Mouse (Mus musculus) E14TG2a.4 (cell line): Measurements from ENCODE around the gene Barx2.

Experiments
- H3K27me3 ChIP-seq: 2 replicates; pipeline ENCODE4 v1.6.1; 2014; ENCODE audit warnings: low read length, control low read depth; ENCODE audit not compliant: insufficient read depth
- H3K36me3 ChIP-seq: 2 replicates; pipeline ENCODE4 v1.6.1; 2014; ENCODE audit warnings: low read length, control low read depth; ENCODE audit not compliant: insufficient read depth
- H3K4me1 ChIP-seq: replicated peaks from 2 replicates; pipeline ENCODE4 v1.6.1; 2014; ENCODE audit warnings: low read depth, low read length, control low read depth
- H3K4me3 ChIP-seq: replicated peaks from 2 replicates; pipeline ENCODE4 v1.5.1; 2014; ENCODE audit warnings: mild to moderate bottlenecking, low read length
- H3K9me3 ChIP-seq: 2 replicates; pipeline ENCODE4 v1.6.1; 2014; ENCODE audit warnings: low read length, control low read depth
- CTCF ChIP-seq: conservative IDR thresholded peaks from 2 replicates; pipeline ENCODE4 v1.5.1; 2014; ENCODE audit warnings: low read length
- NANOG ChIP-seq: IDR thresholded peaks from 2 replicates; pipeline ENCODE4 v1.6.1; 2014; ENCODE audit warnings: borderline replicate concordance, low read length, mixed read lengths
- POU5F1 ChIP-seq: IDR thresholded peaks from 2 replicates; pipeline ENCODE4 v1.6.1; 2014; ENCODE audit warnings: low read length, borderline replicate concordance

Gene Barx2

DNA sequence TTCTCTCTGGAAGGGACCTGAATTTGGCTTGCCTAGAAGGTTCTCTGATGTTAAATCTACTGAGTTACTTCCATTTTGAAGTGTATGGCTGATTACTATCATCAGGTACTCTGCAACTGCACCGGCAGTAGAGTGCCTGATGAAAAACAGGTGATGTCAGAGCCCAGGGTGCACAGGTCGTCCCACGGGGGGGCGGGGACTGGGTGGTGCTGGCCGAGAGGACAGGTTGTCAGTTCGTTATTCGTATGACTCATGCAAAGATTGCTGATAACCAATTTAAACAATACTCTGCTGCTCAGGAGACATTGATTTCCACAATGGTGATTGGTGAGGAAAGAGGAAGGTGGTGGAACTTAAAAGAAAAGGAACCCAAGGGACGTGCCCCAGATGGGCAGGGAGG is 61.6 kb downstream of the Barx2 start:
- H3K4me3 ChIP-seq, result no peak overlapping the region
- H3K36me3 ChIP-seq, result no peaks in the 10 kb centered on the region
- TF ChIP-seq CTCF, result no peak
- TF ChIP-seq NANOG, result no peak
- no peak for TF ChIP-seq POU5F1
- peaks cover 17% of the 10 kb centered on the region for H3K27me3 ChIP-seq
- H3K9me3 ChIP-seq, result no peaks in the 10 kb centered on the region
- peaks cover 5% of the 10 kb centered on the region for H3K4me1 ChIP-seq

DNA sequence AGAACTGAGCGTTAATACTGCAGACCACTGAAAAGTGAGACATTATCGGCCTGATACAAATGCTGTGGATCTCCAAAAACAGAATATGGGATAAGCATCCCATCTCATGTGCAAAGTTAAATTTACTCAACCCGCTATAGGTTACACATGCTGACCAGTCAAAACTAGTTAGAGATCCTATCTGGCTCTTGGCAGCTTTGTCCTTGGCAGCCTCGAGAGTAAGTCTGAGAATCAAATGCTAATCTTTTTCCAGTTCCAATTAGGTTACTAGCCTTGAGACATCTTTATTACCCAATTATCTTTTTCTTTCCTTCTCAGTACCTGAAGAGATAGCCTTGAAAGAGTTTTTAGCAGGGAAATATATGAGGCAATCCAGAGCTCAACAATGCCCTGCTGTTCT is 62.6 kb downstream of the Barx2 start:
- H3K4me3 ChIP-seq, result no peak overlapping the region
- no peaks in the 10 kb centered on the region for H3K9me3 ChIP-seq
- H3K4me1 ChIP-seq, result peaks cover 5% of the 10 kb centered on the region
- TF ChIP-seq CTCF (no peak), POU5F1 (no peak), NANOG (no peak)
- peaks cover 12% of the 10 kb centered on the region; the same call in 1 of the 2 replicates for H3K27me3 ChIP-seq
- no peaks in the 10 kb centered on the region for H3K36me3 ChIP-seq

DNA sequence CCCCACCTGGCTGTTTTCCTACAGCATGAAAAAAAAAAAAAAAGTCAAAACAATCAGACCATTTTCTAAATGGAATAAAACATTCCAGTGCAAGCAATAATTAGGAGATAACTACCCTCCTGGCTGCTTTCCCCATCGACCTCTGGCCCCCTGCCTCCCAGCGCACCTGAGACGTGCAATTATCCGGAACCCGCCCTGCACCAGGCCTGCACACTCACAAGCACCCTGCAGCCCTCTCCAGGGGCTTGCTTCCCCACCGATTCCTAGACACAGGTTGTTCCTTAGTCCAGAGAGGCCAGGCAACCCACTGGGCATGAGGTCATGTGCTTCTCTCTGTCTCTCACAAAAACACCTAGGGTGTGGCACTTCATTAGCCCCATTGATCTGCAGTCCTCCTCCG is 63.9 kb downstream of the Barx2 start:
- Histone ChIP-seq H3K4me3 (no peak overlapping the region), H3K4me1 (peaks cover 11% of the 10 kb centered on the region), H3K27me3 (peaks cover 11% of the 10 kb centered on the region; the same call in 1 of the 2 replicates)

DNA sequence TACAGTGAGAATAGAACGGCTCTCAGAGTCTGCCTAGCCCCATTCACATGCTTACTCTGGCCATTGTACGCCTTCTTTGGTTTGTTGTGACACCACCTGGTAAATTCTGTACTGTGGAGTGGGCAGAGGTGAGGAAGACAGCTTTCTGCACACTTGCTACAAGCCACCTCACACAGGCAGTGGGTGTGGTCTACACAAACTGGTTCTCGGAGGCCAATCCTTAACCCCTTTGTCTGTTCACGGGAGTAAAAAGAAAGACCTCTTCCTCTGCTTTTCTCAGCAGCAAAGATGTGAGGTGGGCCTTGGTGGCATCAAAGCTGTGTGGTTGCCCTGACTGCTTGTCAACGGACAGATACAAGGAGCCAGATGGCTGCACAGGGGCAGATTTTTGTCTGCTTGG is 68.6 kb downstream of the Barx2 start:
- H3K36me3 ChIP-seq, result no peaks in the 10 kb centered on the region
- H3K9me3 ChIP-seq, result no peaks in the 10 kb centered on the region
- peaks cover 11% of the 10 kb centered on the region; the same call in 1 of the 2 replicates for H3K27me3 ChIP-seq
- H3K4me1 ChIP-seq, result peaks cover 9% of the 10 kb centered on the region
- no peak overlapping the region for H3K4me3 ChIP-seq
- TF ChIP-seq NANOG, result no peak
- TF ChIP-seq POU5F1, result no peak
- TF ChIP-seq CTCF, result no peak

More for the DNA sequence above, 63.9 kb downstream of the Barx2 start:
- H3K9me3 ChIP-seq, result no peaks in the 10 kb centered on the region
- no peak for TF ChIP-seq CTCF
- TF ChIP-seq NANOG, result no peak
- no peak for TF ChIP-seq POU5F1
- H3K36me3 ChIP-seq, result no peaks in the 10 kb centered on the region

DNA sequence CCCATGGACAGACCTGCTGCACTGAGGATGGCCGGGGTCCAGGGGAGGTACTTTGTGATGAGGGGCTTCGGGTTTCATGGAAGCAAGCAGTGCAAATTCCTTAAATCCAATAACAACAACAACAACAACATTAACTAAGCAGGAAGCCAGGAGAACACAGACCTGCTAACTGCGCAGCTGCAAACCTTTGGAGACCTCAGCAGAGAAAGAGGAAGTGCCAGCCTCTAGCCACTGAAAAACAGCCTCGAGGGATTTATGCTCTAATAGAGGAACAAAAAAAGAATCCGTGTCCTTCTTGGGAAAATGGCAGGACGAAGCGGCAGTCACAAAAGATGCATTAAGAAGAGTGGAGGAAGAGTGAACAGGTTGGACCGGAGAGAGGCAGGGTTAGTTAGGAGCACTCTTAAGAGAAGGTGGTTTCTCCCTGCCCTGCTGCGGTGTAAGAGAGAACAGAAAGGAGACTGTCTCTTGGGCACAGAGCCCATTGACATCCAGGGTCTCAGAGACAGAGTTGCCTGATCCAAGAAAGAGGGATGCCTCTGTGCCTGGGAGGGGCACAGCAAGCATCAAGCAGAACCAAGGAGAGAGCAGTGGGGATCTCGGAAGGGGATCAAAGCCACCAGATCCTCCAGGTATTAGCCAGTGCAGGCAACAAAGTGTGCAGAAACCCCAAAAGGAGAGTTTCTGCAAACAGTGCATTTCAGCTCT is 72.0 kb downstream of the Barx2 start:
- Histone ChIP-seq H3K4me1 (peaks cover 6% of the 10 kb centered on the region; the same call in 1 of the 2 replicates), H3K36me3 (no peaks in the 10 kb centered on the region), H3K9me3 (no peaks in the 10 kb centered on the region), H3K27me3 (peaks cover 4% of the 10 kb centered on the region; the same call in 1 of the 2 replicates), H3K4me3 (no peak overlapping the region)
- TF ChIP-seq POU5F1, result no peak
- no peak for TF ChIP-seq NANOG
- TF ChIP-seq CTCF, result no peak

DNA sequence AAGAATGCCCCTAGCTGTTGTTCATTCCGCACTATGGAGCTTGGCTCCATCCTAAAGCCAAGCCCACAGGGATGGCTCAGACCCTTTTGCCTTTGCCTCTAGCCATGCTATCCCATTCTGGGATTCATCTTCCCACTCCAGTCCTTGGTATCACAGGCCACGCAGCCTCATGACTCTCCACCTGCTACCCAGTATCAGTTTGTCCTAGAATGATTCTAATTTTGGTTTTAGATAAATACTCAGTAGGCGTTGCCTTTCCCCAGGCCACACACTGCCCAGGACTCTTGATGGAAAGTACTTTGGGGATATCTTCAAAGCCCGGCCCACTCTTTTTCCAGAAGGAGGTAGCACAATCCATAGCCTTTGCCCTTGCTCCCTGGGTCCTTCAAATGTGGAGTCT is 72.7 kb downstream of the Barx2 start:
- Histone ChIP-seq H3K9me3 (no peaks in the 10 kb centered on the region), H3K36me3 (no peaks in the 10 kb centered on the region)

DNA sequence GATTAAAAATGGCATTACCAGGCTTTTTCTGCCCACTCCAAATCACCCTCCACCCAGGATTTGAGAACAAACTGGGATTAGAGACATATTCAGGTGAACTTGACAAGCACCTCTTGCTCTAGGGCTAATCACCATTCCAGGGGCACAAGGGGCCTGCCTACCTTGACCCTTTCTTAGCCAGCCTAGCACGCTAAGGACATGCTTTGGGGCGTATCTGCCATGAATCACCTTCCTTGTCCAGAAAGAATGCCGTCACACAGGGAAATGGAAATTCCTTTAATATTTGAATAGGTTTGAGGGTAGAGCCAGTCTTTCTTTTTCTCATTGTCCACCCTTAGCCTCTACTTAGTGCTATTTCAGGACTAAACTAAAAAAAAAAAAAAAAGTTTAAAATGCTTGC is 73.2 kb downstream of the Barx2 start:
- peaks cover 4% of the 10 kb centered on the region; the same call in 1 of the 2 replicates for H3K27me3 ChIP-seq
- TF ChIP-seq CTCF, result no peak
- peaks cover 6% of the 10 kb centered on the region; the same call in 1 of the 2 replicates for H3K4me1 ChIP-seq
- no peak overlapping the region for H3K4me3 ChIP-seq
- H3K36me3 ChIP-seq, result no peaks in the 10 kb centered on the region
- H3K9me3 ChIP-seq, result no peaks in the 10 kb centered on the region

More for the DNA sequence above, 72.7 kb downstream of the Barx2 start:
- H3K4me1 ChIP-seq, result peaks cover 6% of the 10 kb centered on the region; the same call in 1 of the 2 replicates
- no peak overlapping the region for H3K4me3 ChIP-seq
- peaks cover 4% of the 10 kb centered on the region; the same call in 1 of the 2 replicates for H3K27me3 ChIP-seq
- TF ChIP-seq NANOG, result no peak
- TF ChIP-seq POU5F1, result no peak
- no peak for TF ChIP-seq CTCF

DNA sequence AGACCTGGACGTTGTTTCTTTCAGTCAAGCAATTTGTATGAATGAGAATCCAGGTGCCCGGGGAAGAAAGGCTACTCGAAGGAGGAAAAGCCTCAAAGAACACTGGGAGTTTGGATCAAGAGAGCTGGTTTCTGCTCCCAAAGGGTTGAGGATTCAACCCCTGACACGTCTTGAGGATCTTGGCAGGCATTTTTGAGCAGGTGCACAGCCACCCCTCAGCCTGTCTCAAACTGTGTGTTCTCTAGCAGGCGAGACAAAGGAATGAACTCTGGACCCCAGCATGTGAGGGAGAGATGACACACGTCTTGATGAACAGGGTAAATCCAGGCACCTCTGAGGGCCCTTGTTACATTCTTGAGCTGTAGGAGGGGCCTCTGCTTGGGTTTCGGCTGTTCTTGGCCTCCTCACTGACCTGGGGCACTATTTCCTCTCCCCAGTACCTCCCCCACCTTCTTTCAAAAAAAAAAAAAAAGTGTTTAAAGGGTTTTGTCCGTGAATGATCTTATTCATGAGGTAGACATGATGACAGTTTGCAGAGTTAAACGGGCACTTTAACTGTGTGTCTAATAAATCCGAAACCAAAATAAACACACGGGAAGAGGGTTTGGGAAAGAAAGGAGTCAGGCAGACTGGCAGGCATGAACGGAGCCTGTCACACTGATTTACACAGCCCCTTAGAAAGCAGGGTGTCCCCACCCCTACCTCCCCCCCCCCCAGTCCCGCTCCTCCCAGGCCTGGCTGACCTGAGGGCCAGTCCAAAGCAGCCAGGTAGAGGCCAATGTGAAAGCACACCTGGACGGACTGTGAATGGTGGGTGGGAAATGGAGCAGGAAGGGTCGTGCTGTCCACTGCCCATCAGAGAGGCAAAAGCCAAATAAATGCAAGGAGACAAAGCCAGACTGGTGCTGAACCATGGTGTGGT is 73.9 kb downstream of the Barx2 start:
- Histone ChIP-seq H3K36me3 (no peaks in the 10 kb centered on the region), H3K9me3 (no peaks in the 10 kb centered on the region), H3K4me3 (no peak overlapping the region), H3K4me1 (no peaks in the 10 kb centered on the region), H3K27me3 (peaks cover 4% of the 10 kb centered on the region; the same call in 1 of the 2 replicates)
- TF ChIP-seq POU5F1 (no peak), NANOG (no peak), CTCF (no peak)
